Mouse (Mus musculus) urinary bladder, postnatal 36 days (tissue): ENCODE data around the gene Lin7c.

ENCODE experiments used
- DNase-seq, 2 experiments: peaks; one replicate each; pipeline ENCODE4 v3.0.0; 2022; ENCODE audit warnings: low spot score in 2 of 2, mixed read lengths in 1 of 2

The Lin7c gene

GRCm38 (mm10) chr2:109942810-109943570, 52.3 kb downstream of the Lin7c start:
- no peak for DNase-seq

- no peak for DNase-seq
Observed at GRCm38 (mm10) chr2:109944995-109945394, 54.3 kb downstream of the Lin7c start.

GRCm38 (mm10) chr2:109945532-109945931, 54.9 kb downstream of the Lin7c start:
- DNase-seq = no peak

GRCm38 (mm10) chr2:109946426-109946825, 55.8 kb downstream of the Lin7c start:
- DNase-seq = no peak

GRCm38 (mm10) chr2:109949519-109949918, 58.9 kb downstream of the Lin7c start:
- DNase-seq = no peak

GRCm38 (mm10) chr2:109950311-109950710, 59.7 kb downstream of the Lin7c start:
- DNase-seq = no peak
